Mouse (Mus musculus) splenic B cell, adult 2 months (primary cell): Measurements from ENCODE around the gene Osbpl8.

Experiments used
- DNase-seq: peaks from one replicate; pipeline ENCODE4 v3.0.0-alpha.2; 2011; ENCODE audit warnings: low read depth, low spot score
- H3K27me3 ChIP-seq: 2 replicates; pipeline ENCODE4 v1.6.1; 2012; ENCODE audit warnings: mild to moderate bottlenecking, low read length, moderate library complexity, mixed read lengths; ENCODE audit not compliant: control insufficient read depth, poor library complexity, insufficient read depth, severe bottlenecking
- H3K36me3 ChIP-seq: 2 replicates; pipeline ENCODE4 v1.6.1; 2012; ENCODE audit warnings: mild to moderate bottlenecking, low read length, moderate library complexity, mixed read lengths; ENCODE audit not compliant: control insufficient read depth, poor library complexity, insufficient read depth, severe bottlenecking

The Osbpl8 gene

GRCm38 (mm10) chr10:111163601-111164240, 831 bp upstream of the Osbpl8 start:
- no peak for DNase-seq
- no peaks in the 10 kb centered on the region for H3K36me3 ChIP-seq
- no peaks in the 10 kb centered on the region for H3K27me3 ChIP-seq

DNA sequence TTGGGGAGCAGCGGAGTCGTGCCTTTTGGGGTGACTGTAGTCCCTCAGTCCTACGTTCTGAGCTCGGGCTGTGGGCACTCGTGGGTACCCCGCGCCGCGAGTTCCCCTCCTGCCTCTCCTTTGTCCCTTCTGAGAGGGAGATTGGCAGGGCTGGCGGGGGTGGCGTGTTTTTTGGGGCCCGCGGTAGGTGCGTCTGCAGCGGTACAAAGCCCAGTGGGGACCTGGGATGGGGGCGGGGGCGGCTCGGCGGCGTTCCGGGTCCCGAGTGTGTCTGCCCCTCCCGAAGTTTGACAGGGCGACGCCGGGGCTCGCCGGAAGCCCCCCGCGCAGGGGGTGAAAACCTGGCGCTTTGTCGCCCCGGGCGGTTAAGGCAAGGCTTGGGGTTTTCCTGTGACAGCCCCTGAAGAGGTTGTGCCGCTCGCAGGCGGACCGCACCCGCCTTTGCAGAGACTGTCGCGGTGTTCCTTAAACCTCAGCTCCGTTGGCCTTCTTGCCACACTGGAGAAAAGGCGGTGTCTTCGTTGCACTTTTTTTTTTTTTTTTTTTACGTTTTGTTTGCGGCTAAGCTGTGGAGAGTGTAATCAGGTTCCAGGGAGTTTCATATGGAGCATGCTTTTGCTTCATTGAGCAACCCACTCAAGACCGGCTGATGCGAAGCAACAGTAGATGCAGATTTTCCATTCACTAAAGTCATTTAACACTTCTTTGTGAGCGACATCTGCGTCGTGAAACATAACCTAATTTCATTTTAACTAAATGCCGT, 848 bp downstream of the Osbpl8 start:
- peak; percentile 74 for DNase-seq
- H3K27me3 ChIP-seq = no peaks in the 10 kb centered on the region
- no peaks in the 10 kb centered on the region for H3K36me3 ChIP-seq

DNA sequence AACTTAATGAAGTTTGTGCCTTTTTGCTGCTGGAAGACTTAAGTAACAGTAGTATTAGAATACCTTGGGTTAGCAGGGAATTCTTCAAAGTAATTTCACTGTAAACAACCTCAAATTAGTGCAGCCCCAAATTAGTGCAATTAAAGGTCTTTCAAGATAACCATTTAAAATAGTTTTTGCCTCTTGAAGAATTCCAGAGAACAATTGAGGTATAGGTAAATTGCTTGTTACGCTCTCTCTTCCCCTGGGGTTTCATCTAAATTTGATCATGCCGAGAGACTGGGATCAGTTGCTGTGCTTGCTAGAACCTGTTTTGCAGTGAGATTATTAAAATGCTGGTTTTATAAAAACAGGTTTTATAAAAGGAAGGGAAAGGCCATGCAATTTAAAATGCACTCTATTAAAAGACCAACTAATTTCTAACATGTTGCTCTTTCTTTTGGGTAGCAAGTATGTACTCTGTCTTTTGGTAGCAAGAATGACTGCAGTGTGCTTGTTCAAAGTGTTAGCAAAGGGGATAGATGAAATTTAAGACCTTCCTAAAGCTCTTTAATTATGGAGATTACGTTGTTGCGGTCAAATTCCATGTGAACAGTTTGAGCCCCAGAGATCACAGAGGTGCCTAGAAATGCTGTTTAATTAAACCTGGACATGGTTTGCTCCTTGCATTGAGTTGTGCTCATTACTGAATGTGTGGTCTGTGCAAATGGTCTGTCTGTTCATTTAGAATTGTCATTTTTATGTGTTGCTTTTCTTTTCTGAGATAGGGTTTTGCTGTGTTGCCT, 1.7 kb downstream of the Osbpl8 start:
- Histone ChIP-seq H3K27me3 (no peaks in the 10 kb centered on the region), H3K36me3 (no peaks in the 10 kb centered on the region)
- no peak for DNase-seq

DNA sequence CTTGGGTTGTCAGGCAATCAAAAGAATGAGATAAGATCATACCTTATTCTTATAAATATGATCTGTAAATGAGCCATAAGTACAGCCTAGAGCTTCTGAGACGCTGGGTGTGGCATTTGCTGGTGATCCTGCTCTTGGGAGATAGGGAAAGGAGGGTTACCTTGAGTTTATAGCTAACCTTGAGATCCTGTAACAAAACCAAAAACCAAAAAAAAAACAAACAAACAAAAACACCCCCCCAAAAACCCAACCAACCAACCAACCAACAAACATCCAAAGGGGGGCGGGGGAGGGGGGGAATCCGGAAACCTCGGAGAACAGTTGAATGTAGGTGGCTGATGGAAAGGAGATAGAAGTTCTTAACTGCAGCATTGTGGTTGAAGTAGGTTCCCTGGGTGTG, 2.9 kb downstream of the Osbpl8 start:
- Histone ChIP-seq H3K27me3 (no peaks in the 10 kb centered on the region), H3K36me3 (no peaks in the 10 kb centered on the region)
- no peak for DNase-seq

GRCm38 (mm10) chr10:111168305-111168704, 3.8 kb downstream of the Osbpl8 start:
- H3K27me3 ChIP-seq = no peaks in the 10 kb centered on the region
- DNase-seq = no peak
- H3K36me3 ChIP-seq = no peaks in the 10 kb centered on the region

DNA sequence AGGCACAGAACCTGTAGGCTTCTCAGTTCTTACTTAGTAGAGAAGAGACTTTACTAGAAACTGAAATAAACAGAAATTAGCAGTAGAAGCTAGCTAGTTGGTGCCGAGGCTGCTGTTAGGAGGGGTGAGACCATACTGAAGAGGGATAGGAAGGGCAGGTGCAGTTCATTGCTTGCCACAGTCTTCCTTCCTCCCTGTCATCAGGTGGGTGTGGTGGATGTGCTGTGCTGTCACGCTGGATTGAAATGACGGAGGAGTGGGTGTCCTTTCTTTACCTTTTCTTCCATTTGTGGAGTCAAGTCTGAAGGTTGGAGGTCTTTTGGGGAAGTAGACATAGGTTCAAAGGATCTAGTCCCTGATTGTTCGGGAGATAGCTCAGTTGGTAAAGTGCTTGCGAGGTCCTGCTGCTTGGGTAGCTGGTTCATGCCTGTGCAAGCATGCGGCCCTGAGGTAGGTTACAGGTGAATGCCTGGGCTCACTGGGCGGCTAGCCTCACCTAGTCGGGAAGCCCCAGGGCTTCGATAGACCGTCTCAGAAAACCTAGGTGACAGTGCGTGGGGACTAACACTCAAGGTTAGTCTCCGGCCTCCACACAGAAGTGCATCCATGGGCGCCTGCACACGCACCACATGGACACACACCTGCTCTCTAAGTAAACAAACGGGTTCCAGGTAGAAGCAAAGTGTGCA, 6.8 kb downstream of the Osbpl8 start:
- DNase-seq = peak; percentile 73
- H3K36me3 ChIP-seq = no peaks in the 10 kb centered on the region
- no peaks in the 10 kb centered on the region for H3K27me3 ChIP-seq

GRCm38 (mm10) chr10:111173589-111174247, 9.2 kb downstream of the Osbpl8 start:
- Histone ChIP-seq H3K27me3 (no peaks in the 10 kb centered on the region), H3K36me3 (no peaks in the 10 kb centered on the region)
- DNase-seq = no peak

- no peak for DNase-seq
- no peaks in the 10 kb centered on the region for H3K27me3 ChIP-seq
- H3K36me3 ChIP-seq = no peaks in the 10 kb centered on the region
These were observed 12.8 kb downstream of the Osbpl8 start for GRCm38 (mm10) chr10:111177336-111177735.

GRCm38 (mm10) chr10:111178024-111178423, 13.5 kb downstream of the Osbpl8 start:
- H3K36me3 ChIP-seq = no peaks in the 10 kb centered on the region
- DNase-seq = peak; percentile 40
- no peaks in the 10 kb centered on the region for H3K27me3 ChIP-seq

DNA sequence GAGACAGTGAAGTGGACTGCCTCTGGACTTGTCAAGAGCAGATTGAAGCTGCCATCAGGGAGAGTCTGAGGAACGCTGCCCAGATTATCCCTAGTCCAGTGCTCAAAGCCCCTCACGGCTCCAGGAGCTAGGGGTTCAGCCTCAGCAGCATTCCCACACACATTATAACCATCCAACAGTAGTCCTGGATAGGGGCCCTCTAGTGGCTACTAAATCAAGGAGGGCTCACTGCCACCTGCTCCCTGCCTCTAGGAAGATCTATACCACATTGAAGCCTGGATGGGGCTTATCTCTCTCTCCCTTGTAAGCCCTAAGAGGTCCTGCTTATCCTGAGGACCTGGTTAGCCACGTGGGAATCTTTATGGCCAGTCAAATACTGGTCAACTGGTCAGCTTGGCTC, 16.1 kb downstream of the Osbpl8 start:
- DNase-seq = no peak
- H3K36me3 ChIP-seq = no peaks in the 10 kb centered on the region
- no peaks in the 10 kb centered on the region for H3K27me3 ChIP-seq

GRCm38 (mm10) chr10:111183634-111184270, 19.2 kb downstream of the Osbpl8 start:
- Histone ChIP-seq H3K27me3 (no peaks in the 10 kb centered on the region), H3K36me3 (no peaks in the 10 kb centered on the region)
- no peak for DNase-seq

DNA sequence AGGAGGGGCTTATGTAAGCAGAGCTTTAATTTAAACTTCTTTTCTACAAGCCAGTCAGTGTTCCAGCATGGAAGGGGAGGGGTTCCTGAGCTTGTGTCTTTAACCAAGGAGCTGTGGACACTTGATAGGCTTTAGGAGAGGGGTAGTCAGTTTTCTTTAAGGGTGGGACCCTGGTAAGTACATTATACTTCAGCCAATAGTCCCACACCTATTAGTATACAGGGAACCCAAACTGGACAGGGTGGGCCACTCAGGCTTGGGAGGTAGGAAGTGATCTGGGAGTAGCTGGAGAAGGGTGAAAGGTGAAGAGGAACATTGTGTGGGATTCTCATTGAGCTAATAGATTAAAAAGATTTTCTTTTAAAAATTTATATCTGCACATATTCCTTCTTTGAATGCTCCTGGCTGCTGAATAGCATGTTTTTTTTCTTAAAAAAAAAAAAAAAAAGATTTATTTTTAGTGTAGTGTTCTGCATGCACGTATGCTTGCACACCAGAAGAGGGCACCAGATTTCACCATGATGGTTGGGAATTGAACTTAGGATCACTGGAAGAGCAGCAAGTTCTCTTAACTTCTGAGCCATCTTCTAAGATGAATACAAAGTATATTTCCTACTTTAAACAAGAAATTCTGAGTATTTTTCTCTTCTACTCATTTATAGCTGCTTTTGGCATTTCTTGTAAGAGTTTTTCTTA, 21.2 kb downstream of the Osbpl8 start:
- no peak for DNase-seq
- Histone ChIP-seq H3K27me3 (no peaks in the 10 kb centered on the region), H3K36me3 (no peaks in the 10 kb centered on the region)

DNA sequence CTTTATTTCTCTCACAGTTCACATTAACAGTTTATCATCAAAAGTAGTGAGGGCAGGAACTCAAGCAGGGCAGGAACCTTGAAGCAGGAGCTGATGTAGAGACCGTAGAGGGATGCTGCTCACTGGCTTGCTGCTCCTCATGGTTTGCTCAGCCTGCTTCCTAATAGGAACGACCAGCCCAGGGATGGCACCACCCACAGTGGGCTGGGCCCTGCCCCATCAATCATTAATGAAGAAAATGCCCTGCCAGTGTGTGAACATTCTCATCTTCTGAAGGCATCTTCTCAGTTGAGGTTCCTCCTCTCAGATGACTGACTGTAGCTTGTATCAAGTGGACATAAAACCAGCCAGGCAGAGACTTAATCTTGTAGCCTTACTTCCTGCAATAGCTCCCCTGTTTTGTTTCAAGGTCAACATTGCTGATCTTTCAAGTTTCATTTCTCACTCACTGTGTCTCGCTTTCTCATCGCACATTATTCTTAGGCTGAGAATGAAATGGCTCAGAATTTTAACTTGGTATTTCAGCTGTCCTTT, 24.5 kb downstream of the Osbpl8 start:
- DNase-seq = peak; percentile 35

More for the DNA sequence above, 24.5 kb downstream of the Osbpl8 start:
- Histone ChIP-seq H3K27me3 (no peaks in the 10 kb centered on the region), H3K36me3 (no peaks in the 10 kb centered on the region)
